Mouse (Mus musculus) C2C12 (cell line): Measurements from ENCODE around the gene Ddx56.
"Not testable (repeated sequence)": the region's sequence is repeated elsewhere in the genome, so short reads cannot be mapped to it uniquely, and the experiment has no call there.

Experiments used
- CEBPB ChIP-seq: IDR thresholded peaks from one replicate; pipeline ENCODE4 v1.6.1; 2011; ENCODE audit warnings: low read depth, mild to moderate bottlenecking, control low read depth, moderate library complexity
- CTCF ChIP-seq: IDR thresholded peaks from one replicate; pipeline ENCODE4 v1.5.1; 2011; ENCODE audit not compliant: control insufficient read depth, insufficient read depth, insufficient read length
- MAX ChIP-seq: IDR thresholded peaks from one replicate; pipeline ENCODE4 v1.6.1; 2011; ENCODE audit warnings: mild to moderate bottlenecking, control low read depth
- MYOG ChIP-seq: IDR thresholded peaks from one replicate; pipeline ENCODE4 v1.6.1; 2011; ENCODE audit not compliant: control insufficient read depth, insufficient read length; ENCODE audit errors: extremely low read depth

DNA sequence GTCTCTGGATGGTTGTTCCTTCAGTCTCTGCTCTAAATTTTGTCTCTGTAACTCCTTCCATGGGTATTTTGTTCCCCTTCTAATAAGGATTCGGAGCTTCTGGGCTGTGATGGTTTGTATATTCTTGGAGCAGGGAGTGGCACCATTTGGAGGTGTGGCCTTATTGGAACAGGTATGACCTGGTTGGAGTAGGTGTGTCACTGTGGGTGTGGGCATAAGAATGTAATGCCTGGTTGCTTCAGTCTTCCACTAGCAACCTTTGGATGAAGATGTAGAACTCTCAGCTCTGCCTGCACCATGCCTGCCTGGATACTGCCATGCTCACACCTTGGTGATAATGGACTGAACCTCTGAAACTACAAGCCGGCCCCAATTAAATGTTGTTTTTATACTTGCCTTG, 13.0 kb downstream of the Ddx56 start:
- not testable (repeated sequence) for TF ChIP-seq CTCF, MYOG, MAX, CEBPB
